8 mouse cellular contexts compared by ENCODE assay signal in genomic region chr1:58420961-58421360, GRCm38 (mm10). TPM values are rescaled to one million over a fixed set of nuclear protein-coding genes. Genes with fewer than 3 reads are reported as not detected.
DNase-seq lines count a peak whose midpoint lies in the region; ATAC-seq and TF ChIP-seq lines count a peak whose summit lies in the region.

No protein-coding gene starts in this region.

- peak; percentile 43 for DNase-seq in cerebellum, adult 11 months
- DNase-seq in left cerebral cortex, adult 2 months (ENCODE audit: extremely low spot score in 1 of 2, low spot score in 2 of 2), result no peak
- no peak for DNase-seq in left cerebral cortex, adult 11 months (ENCODE audit: low spot score)
- DNase-seq in cerebellum, adult 9-11 months, result peak; percentile 59
- no peak for DNase-seq in gastrocnemius, postnatal 14 days
- DNase-seq in embryo, embryonic 10.5 days (ENCODE audit: low spot score), result no peak

- TF ChIP-seq CTCF in left cerebral cortex, adult 2 months (IDR thresholded peaks at IDR 0.05), result no peak; the same call in 1 of the 2 replicates

- WGBS in liver, embryonic 16.5 days (ENCODE audit: insufficient replicate concordance), result 58% methylated on average over 7 of the region's 7 CpGs

- peaks cover 16% of the 10 kb centered on the region for H3K4me1 ChIP-seq in liver, embryonic 16.5 days (ENCODE audit: control insufficient read depth, low read depth, low read length)

- H3K4me3 ChIP-seq in left cerebral cortex, adult 2 months, result peak overlapping the region; percentile 13; the same call in 1 of the 2 replicates
- no peak overlapping the region for H3K4me3 ChIP-seq in liver, embryonic 16.5 days (ENCODE audit: low read depth, low read length)

- no peak overlapping the region for H3K27ac ChIP-seq in left cerebral cortex, adult 2 months
- H3K27ac ChIP-seq in liver, embryonic 16.5 days (ENCODE audit: low read length), result no peak overlapping the region

- H3K9ac ChIP-seq in liver, embryonic 16.5 days (ENCODE audit: low read depth, low read length), result no peak overlapping the region

- no peaks in the 10 kb centered on the region for H3K27me3 ChIP-seq in liver, embryonic 16.5 days (ENCODE audit: control insufficient read depth, insufficient read depth, low read depth, low read length)

- no peak for ATAC-seq in cerebellum, adult (ENCODE audit: insufficient number of reproducible peaks, low FRiP score, low TSS enrichment)
- no peak for ATAC-seq in liver, embryonic 16.5 days (ENCODE audit: low read depth)

- no peaks in the 10 kb centered on the region for H3K9me3 ChIP-seq in liver, embryonic 16.5 days (replicated peaks; ENCODE audit: control insufficient read depth, low read length)

- peaks cover 48% of the 10 kb centered on the region for H3K36me3 ChIP-seq in liver, embryonic 16.5 days (ENCODE audit: control insufficient read depth, insufficient read depth)

- H3K4me2 ChIP-seq in liver, embryonic 16.5 days (ENCODE audit: low read depth, low read length), result 0 out of 2 replicates have a peak overlapping the region, but pooled peaks have one; percentile 26

- intact Hi-C loops in left cerebral cortex, adult 2 months (cut with DNase I), result no loop called here
- intact Hi-C loops in gastrocnemius, postnatal 14 days (cut with DNase I; ENCODE audit: low total_unique reads), result no loop called here

RNA-seq across cellular contexts. Expression of gene Clk1, which starts 2.9 kb away (rescaled TPM):
- 100 to 1,000 TPM; 119 to 134 TPM for total RNA-seq in left cerebral cortex, adult 2 months (2021)
- polyA plus RNA-seq in liver, embryonic 16.5 days (2015; fragmentation: Nextera tagmentation; extraction: Ambion mirVana), result 84.0 and 92.6 TPM in 2 replicates
- 10 to 100 TPM; 25.2 to 44.5 TPM for total RNA-seq in gastrocnemius, postnatal 14 days (2021)

RNA-seq across cellular contexts. Expression of gene Nif3l1, which starts 24.0 kb away (rescaled TPM):
- 10 to 100 TPM; 15.6 to 19.1 TPM for total RNA-seq in left cerebral cortex, adult 2 months (2021)
- 10.4 and 11.5 TPM in 2 replicates for polyA plus RNA-seq in liver, embryonic 16.5 days (2015; fragmentation: Nextera tagmentation; extraction: Ambion mirVana)
- total RNA-seq in gastrocnemius, postnatal 14 days (2021), result 1 to 10 TPM; 9.3 to 9.5 TPM

RNA-seq across cellular contexts. Expression of gene Ppil3, which starts 24.3 kb away (rescaled TPM):
- total RNA-seq in left cerebral cortex, adult 2 months (2021), result 10 to 100 TPM; 23.1 to 25.9 TPM
- 16.5 and 19.6 TPM in 2 replicates for polyA plus RNA-seq in liver, embryonic 16.5 days (2015; fragmentation: Nextera tagmentation; extraction: Ambion mirVana)
- 10 to 100 TPM; 14.6 to 15.3 TPM for total RNA-seq in gastrocnemius, postnatal 14 days (2021)

RNA-seq across cellular contexts. Expression of gene Bzw1, which starts 28.3 kb away (rescaled TPM):
- total RNA-seq in left cerebral cortex, adult 2 months (2021), result 100 to 1,000 TPM; 137 to 146 TPM
- polyA plus RNA-seq in liver, embryonic 16.5 days (2015; fragmentation: Nextera tagmentation; extraction: Ambion mirVana), result 111 and 117 TPM in 2 replicates
- total RNA-seq in gastrocnemius, postnatal 14 days (2021), result 10 to 100 TPM; 54.4 to 73.9 TPM

Comparison
In these comparisons a context has a peak if more than half of its experiments do, and no peak if none do; other contexts are left out.
1. DNase-seq: peak in cerebellum, adult 11 months (single experiment) and cerebellum, adult 9-11 months (single experiment); none in left cerebral cortex, adult 2 months (0 of 2), left cerebral cortex, adult 11 months (single experiment), gastrocnemius, postnatal 14 days (single experiment) and embryo, embryonic 10.5 days (single experiment).